Mouse (Mus musculus) bone marrow macrophage, adult 2 months (primary cell): ENCODE measurements at regions not wholly inside any gene's neighbourhood (a gene's known extent, or its start where the extent isn't known, plus 50 kb on each side); places are given as distances from the start of the nearest gene placed in this dataset.

Source experiments
- CTCF ChIP-seq: IDR thresholded peaks from 2 replicates; pipeline ENCODE4 v1.5.1; 2012; ENCODE audit warnings: low read depth, mild to moderate bottlenecking, low read length, moderate library complexity
- POLR2A ChIP-seq: IDR thresholded peaks from 2 replicates; pipeline ENCODE4 v1.6.1; 2012; ENCODE audit warnings: mild to moderate bottlenecking, low read depth, low read length, borderline replicate concordance

DNA sequence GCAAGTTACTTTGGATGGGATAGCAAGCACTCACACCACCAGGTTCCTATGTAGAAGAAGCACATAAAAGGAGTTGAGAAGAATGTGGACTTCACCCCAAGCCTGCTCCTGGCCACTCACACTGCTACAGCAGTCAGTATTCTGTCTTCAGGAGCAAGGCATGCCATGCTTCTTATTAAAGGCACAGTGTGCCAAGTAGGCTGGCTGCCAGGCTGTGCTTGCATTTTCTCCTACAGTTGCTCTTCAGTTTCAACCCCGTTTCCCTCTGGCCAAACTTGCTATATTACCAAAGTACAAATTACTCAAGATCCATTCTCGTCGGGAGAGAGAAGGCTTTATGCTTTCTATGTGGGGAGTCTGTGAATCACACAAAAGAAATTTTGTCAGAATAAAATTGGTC lies 67.1 kb upstream of the Plppr1 start:
- TF ChIP-seq CTCF, result no peak
- TF ChIP-seq POLR2A, result no peak
